Mouse (Mus musculus) spleen, embryonic (tissue): ENCODE data around the gene Klf13.

Experiments used
- CTCF ChIA-PET: fragments of 350-600 bp; sonication (Branson Sonifier 250); formaldehyde crosslinking; loops from one replicate; lab custom pipeline; 2022; lab: Charles Lee

Gene Klf13

DNA sequence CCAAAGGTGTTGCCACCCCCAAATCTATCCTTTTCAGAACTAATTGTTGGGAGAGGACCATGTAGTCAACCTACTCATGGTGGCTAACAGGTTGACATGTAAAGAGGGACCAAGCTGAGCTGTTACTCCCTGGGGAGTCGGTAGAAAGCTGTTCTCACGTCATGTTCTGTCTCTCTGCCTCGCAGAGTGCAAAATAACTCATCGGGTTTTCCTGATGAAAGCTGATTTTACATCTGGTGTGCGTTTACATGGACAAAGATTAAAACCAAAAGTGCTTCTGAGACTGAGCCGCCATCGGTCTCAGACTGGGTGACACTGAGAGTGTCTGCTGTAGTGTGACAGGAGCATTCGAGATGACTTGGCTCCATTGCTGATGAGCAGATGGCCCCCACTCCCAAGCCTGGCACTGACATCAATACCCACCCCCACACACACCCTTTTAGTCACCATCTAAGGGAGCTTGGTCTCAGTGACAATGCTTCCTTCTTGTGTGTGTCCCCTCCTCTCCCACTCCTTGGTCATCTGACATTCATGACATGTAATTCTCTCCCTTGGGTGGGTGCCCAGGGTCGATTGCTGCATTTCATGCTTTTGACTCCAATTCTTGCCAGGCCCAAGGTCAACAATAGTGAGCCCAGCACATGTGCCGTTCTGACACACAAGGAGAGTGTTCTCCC is 12.4 kb upstream of the Klf13 start:
- CTCF ChIA-PET: interaction anchor here (1.3 kb wide), 1 partner anchor 58 kb away, joined by 3 read pairs; no protein-coding TSS in a partner anchor

DNA sequence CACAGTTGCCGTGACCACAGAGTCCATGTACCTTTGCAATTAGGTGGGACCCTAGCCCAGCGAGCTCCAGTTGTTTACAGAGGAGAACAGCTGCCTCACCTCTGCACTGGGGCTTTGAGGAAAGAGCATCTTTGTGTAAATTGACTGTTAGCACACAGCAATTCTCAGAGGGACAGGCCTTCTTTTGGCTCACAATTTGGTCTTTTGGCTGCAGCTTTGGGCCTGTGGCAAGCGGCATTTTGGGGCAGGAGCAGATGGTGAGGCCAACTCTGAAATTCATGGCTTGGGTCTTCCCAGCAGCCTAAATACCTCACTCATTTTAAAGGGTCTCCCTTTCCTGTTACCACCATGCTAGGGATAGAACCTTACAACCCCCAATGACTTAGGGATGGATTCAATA is 10.5 kb upstream of the Klf13 start:
- CTCF ChIA-PET: no interaction called here

- CTCF ChIA-PET: no interaction called here
Observed at GRCm38 (mm10) chr7:63947514-63948487, 9.1 kb upstream of the Klf13 start.

GRCm38 (mm10) chr7:63943946-63944345 is 5.2 kb upstream of the Klf13 start:
- CTCF ChIA-PET: no interaction called here

- CTCF ChIA-PET: no interaction called here
Observed at GRCm38 (mm10) chr7:63941501-63941900, 2.8 kb upstream of the Klf13 start.

- CTCF ChIA-PET: interaction anchor here (0.8 kb wide), 1 partner anchor 64 kb away, joined by 3 read pairs; no protein-coding TSS in a partner anchor
Observed at GRCm38 (mm10) chr7:63941050-63941449, 2.3 kb upstream of the Klf13 start.

- CTCF ChIA-PET: interaction anchor here (0.8 to 1.5 kb wide), 3 partner anchors 55 to 71 kb away, joined by 3 to 5 read pairs (median 3); no protein-coding TSS in a partner anchor
Observed at GRCm38 (mm10) chr7:63940321-63940720, 1.6 kb upstream of the Klf13 start.

GRCm38 (mm10) chr7:63939397-63939951 is 759 bp upstream of the Klf13 start:
- CTCF ChIA-PET: interaction anchor here (0.6 to 1.5 kb wide), 3 partner anchors 14 to 72 kb away, joined by 3 to 5 read pairs (median 3); no protein-coding TSS in a partner anchor

DNA sequence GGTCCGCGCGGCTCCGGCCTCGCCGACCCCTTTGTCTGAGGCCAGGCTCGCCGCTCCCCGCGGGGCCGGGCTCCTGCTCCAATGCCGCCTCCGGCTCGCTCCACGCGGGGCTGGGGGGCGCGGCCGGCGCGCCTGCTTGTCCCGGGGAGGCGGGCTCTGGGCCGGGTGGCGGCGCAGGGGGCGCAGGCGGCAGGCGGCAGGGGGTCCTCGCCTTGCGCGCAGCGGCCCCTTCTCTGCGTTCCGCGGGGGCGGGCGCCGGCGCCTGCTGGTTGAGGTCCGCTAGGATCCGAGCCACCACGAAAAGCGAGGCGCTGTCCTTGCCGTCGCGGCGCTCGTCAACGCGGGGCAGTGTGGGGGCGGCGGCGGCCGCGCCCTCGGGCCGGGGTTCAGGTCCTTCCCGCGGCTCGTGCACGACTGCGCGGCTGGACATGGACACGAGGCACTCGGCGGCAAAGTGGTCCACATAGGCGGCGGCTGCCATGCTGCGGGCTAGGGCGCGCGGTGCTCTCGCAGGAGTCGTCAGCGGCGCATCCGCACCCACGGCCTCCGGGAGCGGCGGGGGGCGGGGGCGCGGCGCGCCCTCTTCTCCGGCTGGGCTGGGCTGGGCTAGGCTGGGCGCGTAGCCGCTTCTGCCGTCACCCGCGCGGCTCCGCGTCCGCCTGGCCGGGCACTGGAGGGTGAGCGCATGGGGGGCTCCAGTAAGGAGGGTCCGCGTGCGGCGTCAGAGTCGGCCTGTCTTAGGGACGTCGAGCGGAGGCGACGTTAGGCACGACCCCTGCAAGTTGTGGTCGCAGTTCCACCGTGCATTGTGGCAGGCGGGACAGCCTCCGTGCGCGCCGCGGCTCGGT is 425 bp downstream of the Klf13 start:
- CTCF ChIA-PET: no interaction called here

GRCm38 (mm10) chr7:63937236-63938065 is 1.3 kb downstream of the Klf13 start:
- CTCF ChIA-PET: interaction anchor here (0.6 to 1.1 kb wide), 5 partner anchors 12 to 403 kb away, joined by 3 to 9 read pairs (median 4); partner anchors contain the start of gene E030018B13Rik

GRCm38 (mm10) chr7:63936986-63937235 is 1.8 kb downstream of the Klf13 start:
- CTCF ChIA-PET: interaction anchor here (0.6 to 1.1 kb wide), 5 partner anchors 12 to 403 kb away, joined by 3 to 9 read pairs (median 4); partner anchors contain the start of gene E030018B13Rik

DNA sequence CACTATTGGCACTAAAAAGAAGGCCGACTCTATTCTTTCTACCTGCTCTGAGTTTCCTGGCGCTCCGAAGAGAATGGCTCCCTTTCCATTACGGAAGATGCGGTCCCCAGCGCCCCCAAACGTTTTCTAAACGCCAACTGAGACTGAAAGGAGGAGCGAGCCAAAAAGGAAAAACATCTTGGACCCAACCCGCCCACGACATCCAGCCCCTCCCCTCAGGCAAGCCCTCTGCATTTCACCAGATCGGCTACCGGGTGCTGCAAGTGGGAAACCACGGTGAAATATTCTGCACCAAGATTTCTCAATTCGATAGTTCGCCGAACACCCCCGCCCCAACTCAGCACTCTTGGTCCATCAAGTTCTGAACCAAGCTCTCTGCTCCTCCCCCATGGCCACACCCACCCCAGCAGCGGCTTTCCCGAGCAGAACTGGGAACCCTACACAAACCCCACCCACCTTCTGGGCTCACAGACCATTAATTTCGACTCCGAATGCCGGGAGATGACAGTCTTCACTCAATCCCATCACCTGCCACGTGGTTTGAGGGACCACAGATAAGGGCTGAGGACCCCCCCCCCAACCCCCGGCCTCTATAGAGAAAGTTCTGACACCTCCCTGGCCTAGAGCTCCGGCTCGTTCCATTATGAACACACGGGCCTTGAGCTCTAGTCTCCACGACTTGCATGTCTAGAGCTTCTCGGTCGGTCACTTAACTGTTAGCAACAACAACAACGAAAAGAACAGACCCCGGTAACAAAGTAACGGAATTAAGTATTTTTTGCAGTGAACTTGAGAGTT is 2.3 kb downstream of the Klf13 start:
- CTCF ChIA-PET: interaction anchor here (0.6 to 1.1 kb wide), 6 partner anchors 11 to 404 kb away, joined by 3 to 9 read pairs (median 4); partner anchors contain the start of gene E030018B13Rik

DNA sequence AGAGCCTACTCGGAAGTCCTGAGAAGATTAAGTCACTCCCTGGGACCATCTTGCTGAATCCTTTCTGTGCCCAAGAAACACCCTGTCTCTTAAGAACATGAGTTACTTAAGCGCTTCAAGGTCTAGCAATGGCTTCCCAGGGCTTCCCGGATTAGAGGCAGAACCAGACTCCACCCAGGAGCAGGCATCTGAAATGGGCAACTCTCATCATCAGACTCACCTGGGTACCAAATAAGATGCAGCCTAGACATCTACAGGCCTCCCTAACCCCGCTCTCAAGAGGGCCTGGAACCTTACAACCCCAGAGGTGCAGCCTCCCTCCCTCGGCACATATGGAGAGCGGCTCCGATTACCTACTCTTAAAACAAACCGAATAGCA is 2.9 kb downstream of the Klf13 start:
- CTCF ChIA-PET: no interaction called here

DNA sequence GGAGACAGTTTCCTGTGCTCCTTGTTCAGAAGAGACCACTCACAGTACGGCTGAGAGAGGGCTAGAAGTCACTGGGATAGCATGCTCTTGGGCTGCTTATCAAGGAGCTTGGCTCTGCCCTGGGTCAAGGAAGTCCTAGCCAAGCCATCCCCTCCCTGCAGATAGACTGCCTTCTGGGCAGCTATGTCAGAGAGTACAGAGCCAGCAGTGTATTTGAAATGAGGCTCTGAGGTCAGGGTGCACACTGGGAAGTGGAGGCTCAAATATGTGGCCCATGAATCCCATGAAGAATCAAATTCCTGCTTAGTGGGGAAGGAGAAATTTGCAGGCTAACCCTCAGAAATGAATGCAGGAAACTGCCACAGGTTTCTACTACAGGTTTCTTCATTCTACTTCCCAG is 4.2 kb downstream of the Klf13 start:
- CTCF ChIA-PET: interaction anchor here (0.9 kb wide), 1 partner anchor 34 kb away, joined by 3 read pairs; no protein-coding TSS in a partner anchor

GRCm38 (mm10) chr7:63933905-63934304 is 4.8 kb downstream of the Klf13 start:
- CTCF ChIA-PET: interaction anchor here (0.6 kb wide), 1 partner anchor 46 kb away, joined by 3 read pairs; no protein-coding TSS in a partner anchor

- CTCF ChIA-PET: no interaction called here
Observed at GRCm38 (mm10) chr7:63932461-63932860, 6.3 kb downstream of the Klf13 start.

DNA sequence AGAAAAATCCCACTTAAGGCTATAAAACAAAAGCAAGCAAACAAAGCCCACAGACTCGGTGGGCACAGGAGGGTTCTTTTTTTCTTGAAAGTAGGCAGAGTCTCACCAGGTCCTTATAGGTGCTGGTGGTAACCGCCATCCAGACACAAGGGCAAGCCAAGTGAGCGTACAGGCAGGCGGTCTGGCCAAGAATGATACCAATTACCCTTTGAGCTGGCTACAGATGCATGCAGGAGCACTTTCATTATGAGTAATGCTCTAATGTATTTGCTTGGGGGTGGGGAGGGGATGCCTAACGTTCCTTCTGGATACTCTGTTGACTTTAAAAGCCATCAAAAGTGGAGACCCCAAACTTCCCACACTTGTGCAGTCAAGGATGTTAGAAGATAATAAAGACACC is 7.9 kb downstream of the Klf13 start:
- CTCF ChIA-PET: interaction anchor here (1.3 kb wide), 1 partner anchor 19 kb away, joined by 6 read pairs; no protein-coding TSS in a partner anchor

- CTCF ChIA-PET: interaction anchor here (1.3 kb wide), 1 partner anchor 18 kb away, joined by 6 read pairs; no protein-coding TSS in a partner anchor
Observed at GRCm38 (mm10) chr7:63930132-63930531, 8.6 kb downstream of the Klf13 start.

DNA sequence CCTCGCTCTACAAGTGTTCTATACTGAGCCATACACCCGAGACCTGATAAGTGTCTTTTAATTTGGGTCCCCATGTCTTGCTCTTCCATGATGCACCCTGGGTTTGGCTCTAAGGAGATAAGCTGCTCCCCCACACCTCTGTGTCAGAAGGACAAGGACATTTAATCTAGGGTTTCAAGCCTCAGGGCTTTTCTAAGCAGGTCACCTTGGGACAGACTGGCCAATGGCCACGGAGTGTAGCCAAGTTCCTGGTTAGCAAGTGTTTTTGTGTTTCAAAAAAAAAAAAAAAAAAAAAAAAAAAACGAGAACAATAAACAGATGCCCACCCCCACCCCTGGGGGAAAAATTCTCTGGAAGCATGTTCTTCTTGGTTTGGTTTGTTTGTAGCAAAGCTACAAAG is 9.6 kb downstream of the Klf13 start:
- CTCF ChIA-PET: interaction anchor here (0.6 to 0.9 kb wide), 3 partner anchors 34 to 177 kb away, joined by 3 to 21 read pairs (median 6); no protein-coding TSS in a partner anchor
